Mouse (Mus musculus): ENCODE results near the gene Fam90a1a. TPM values are rescaled to one million over a fixed set of nuclear protein-coding genes. Genes with fewer than 3 reads are reported as not detected.
A peak's percentile ranks its signal among the peaks of the same experiment; 100 is the strongest.

Fam90a1a gene
- polyA plus RNA-seq, 1 experiment = not detected

- TF ChIP-seq CTCF (IDR thresholded peaks at IDR 0.05; ENCODE audit: extremely low read depth, insufficient read depth, low read length) (no peak), POLR2A (IDR thresholded peaks at IDR 0.05; ENCODE audit: extremely low read depth, insufficient read depth, low read length) (no peak)
These were observed 2.2 kb upstream of the Fam90a1a start for GRCm38 (mm10) chr8:21956336-21956735.

DNA sequence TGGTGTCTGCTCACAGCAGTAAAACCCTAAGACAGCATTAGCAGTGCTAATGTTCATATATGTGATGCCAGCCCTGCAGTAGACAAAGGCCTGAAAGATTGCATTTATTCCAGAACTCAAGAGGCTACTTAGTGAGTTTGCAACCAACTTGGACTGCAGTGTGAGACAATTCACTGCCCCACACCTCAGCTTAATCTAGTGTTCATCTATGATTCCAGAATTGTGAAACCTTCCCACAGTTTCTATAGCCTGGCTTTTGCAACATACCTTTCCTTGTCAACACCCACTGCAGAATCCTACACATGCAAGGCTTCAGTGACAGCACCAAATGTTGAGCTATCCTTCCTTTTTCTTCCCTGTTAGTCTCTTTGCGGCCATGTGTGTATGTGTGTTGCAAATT lies 8.1 kb downstream of the Fam90a1a start:
- no peaks in the 10 kb centered on the region for H3K4me1 ChIP-seq (ENCODE audit: control insufficient read depth, insufficient read depth, low read length)
- TF ChIP-seq CTCF (IDR thresholded peaks at IDR 0.05; ENCODE audit: extremely low read depth, insufficient read depth, low read length) (no peak), POLR2A (IDR thresholded peaks at IDR 0.05; ENCODE audit: extremely low read depth, insufficient read depth, low read length) (no peak)
- H3K4me3 ChIP-seq (ENCODE audit: insufficient read depth, low read length) = no peak overlapping the region
- H3K27ac ChIP-seq (ENCODE audit: insufficient read depth, low read length) = no peak overlapping the region

More at GRCm38 (mm10) chr8:21956336-21956735, 2.2 kb upstream of the Fam90a1a start:
- Histone ChIP-seq H3K4me1 (ENCODE audit: control insufficient read depth, insufficient read depth, low read length) (no peaks in the 10 kb centered on the region), H3K4me3 (ENCODE audit: insufficient read depth, low read length) (no peak overlapping the region), H3K27ac (ENCODE audit: insufficient read depth, low read length) (no peak overlapping the region)

GRCm38 (mm10) chr8:21969475-21969874 lies 11.0 kb downstream of the Fam90a1a start, which contains the start of gene Ccdc70:
Gene Ccdc70 (plus strand): TSS chr8:21969775.
- no peaks in the 10 kb centered on the region for H3K4me1 ChIP-seq (ENCODE audit: control insufficient read depth, insufficient read depth, low read length)
- no peak within 1 kb of the TSS for H3K27ac ChIP-seq (ENCODE audit: insufficient read depth, low read length)
- TF ChIP-seq POLR2A (IDR thresholded peaks at IDR 0.05; ENCODE audit: extremely low read depth, insufficient read depth, low read length) (no peak), CTCF (IDR thresholded peaks at IDR 0.05; ENCODE audit: extremely low read depth, insufficient read depth, low read length) (no peak)
- H3K4me3 ChIP-seq (ENCODE audit: insufficient read depth, low read length) = no peak within 1 kb of the TSS

DNA sequence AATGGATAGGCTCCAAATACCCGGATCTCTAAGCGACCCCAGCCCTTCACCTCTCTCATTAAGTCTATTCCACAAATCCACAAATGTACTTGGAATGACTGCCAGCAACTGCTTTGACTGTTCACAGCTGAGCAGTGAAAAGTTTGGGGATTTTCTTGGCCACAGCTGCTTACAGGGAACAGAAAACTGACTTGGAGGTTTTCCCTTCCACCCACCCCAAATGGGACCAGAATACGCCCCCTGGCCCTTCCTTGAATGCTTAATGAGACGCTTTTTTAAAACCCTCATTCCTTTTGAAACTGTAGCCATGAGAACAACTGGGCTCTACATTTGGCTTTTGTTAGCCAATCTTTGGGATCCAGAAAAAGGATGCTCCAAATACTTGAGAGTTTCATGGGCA lies 19.7 kb downstream of the Fam90a1a start:
- TF ChIP-seq POLR2A (IDR thresholded peaks at IDR 0.05; ENCODE audit: extremely low read depth, insufficient read depth, low read length) = no peak
- TF ChIP-seq CTCF (IDR thresholded peaks at IDR 0.05; ENCODE audit: extremely low read depth, insufficient read depth, low read length) = no peak
- no peaks in the 10 kb centered on the region; the same call in 1 of the 2 replicates for H3K4me1 ChIP-seq (ENCODE audit: control insufficient read depth, insufficient read depth, low read length)
- no peak overlapping the region; the same call in 1 of the 2 replicates for H3K27ac ChIP-seq (ENCODE audit: insufficient read depth, low read length)
- H3K4me3 ChIP-seq (ENCODE audit: insufficient read depth, low read length) = no peak overlapping the region

GRCm38 (mm10) chr8:21981664-21982337 lies 23.3 kb downstream of the Fam90a1a start:
- no peak for TF ChIP-seq POLR2A (IDR thresholded peaks at IDR 0.05; ENCODE audit: extremely low read depth, insufficient read depth, low read length)
- TF ChIP-seq CTCF (IDR thresholded peaks at IDR 0.05; ENCODE audit: extremely low read depth, insufficient read depth, low read length) = peak; percentile 54
- Histone ChIP-seq H3K4me3 (ENCODE audit: insufficient read depth, low read length) (no peak overlapping the region), H3K27ac (ENCODE audit: insufficient read depth, low read length) (no peak overlapping the region), H3K4me1 (ENCODE audit: control insufficient read depth, insufficient read depth, low read length) (no peaks in the 10 kb centered on the region; the same call in 1 of the 2 replicates)

DNA sequence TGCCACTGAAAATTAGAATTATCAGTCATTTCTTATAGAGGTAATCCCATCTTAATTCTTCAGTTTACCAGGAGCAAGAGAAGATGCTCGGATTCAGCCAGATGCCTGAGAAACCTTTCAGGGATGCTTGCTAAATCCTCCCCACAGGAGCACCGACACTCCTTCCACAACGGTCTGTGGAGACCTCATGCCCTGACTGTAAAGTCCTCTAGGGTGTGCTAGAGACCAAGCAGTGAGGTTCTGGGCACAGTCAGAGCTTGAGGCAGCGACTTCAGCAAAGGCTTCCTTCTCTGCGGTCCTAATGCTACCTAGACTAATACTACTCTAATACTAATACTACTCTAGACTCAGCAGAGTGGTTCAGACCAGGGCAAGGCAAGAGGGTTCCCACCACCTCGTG lies 33.7 kb downstream of the Fam90a1a start:
- TF ChIP-seq CTCF (IDR thresholded peaks at IDR 0.05; ENCODE audit: extremely low read depth, insufficient read depth, low read length) (peak; percentile 94), POLR2A (IDR thresholded peaks at IDR 0.05; ENCODE audit: extremely low read depth, insufficient read depth, low read length) (no peak)
- H3K4me3 ChIP-seq (ENCODE audit: insufficient read depth, low read length) = no peak overlapping the region
- H3K27ac ChIP-seq (ENCODE audit: insufficient read depth, low read length) = no peak overlapping the region
- H3K4me1 ChIP-seq (ENCODE audit: control insufficient read depth, insufficient read depth, low read length) = no peaks in the 10 kb centered on the region

GRCm38 (mm10) chr8:21995181-21995580 lies 36.7 kb downstream of the Fam90a1a start:
- no peak overlapping the region for H3K4me3 ChIP-seq (ENCODE audit: insufficient read depth, low read length)
- H3K4me1 ChIP-seq (ENCODE audit: control insufficient read depth, insufficient read depth, low read length) = no peaks in the 10 kb centered on the region
- TF ChIP-seq CTCF (IDR thresholded peaks at IDR 0.05; ENCODE audit: extremely low read depth, insufficient read depth, low read length) (no peak), POLR2A (IDR thresholded peaks at IDR 0.05; ENCODE audit: extremely low read depth, insufficient read depth, low read length) (no peak)
- no peak overlapping the region for H3K27ac ChIP-seq (ENCODE audit: insufficient read depth, low read length)

GRCm38 (mm10) chr8:22004750-22005522 lies 46.4 kb downstream of the Fam90a1a start:
- Histone ChIP-seq H3K4me1 (ENCODE audit: control insufficient read depth, insufficient read depth, low read length) (no peaks in the 10 kb centered on the region), H3K27ac (ENCODE audit: insufficient read depth, low read length) (no peak overlapping the region), H3K4me3 (ENCODE audit: insufficient read depth, low read length) (no peak overlapping the region)
- no peak for TF ChIP-seq CTCF (IDR thresholded peaks at IDR 0.05; ENCODE audit: extremely low read depth, insufficient read depth, low read length)
- no peak for TF ChIP-seq POLR2A (IDR thresholded peaks at IDR 0.05; ENCODE audit: extremely low read depth, insufficient read depth, low read length)

DNA sequence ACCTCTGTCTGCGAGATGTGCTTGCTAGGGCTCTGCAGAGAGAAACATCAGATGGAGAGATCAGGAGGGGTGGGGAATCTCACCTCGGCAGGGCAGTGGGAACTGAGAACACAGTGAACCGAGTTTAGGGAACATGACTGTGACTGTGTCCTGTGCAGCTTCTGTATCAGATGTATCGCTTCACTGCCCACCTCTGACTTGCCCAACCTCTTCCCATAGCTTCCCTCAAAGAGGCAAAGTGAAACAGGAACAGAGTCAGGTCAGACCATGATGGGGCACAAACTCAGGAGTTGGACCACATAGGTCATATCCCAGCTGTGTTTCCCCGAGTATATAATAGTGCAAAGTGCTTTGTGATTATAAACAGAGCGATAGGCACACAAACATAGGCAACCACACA lies 47.9 kb downstream of the Fam90a1a start:
- Histone ChIP-seq H3K27ac (ENCODE audit: insufficient read depth, low read length) (no peak overlapping the region), H3K4me3 (ENCODE audit: insufficient read depth, low read length) (no peak overlapping the region), H3K4me1 (ENCODE audit: control insufficient read depth, insufficient read depth, low read length) (no peaks in the 10 kb centered on the region)
- TF ChIP-seq CTCF (IDR thresholded peaks at IDR 0.05; ENCODE audit: extremely low read depth, insufficient read depth, low read length) = no peak
- no peak for TF ChIP-seq POLR2A (IDR thresholded peaks at IDR 0.05; ENCODE audit: extremely low read depth, insufficient read depth, low read length)

All from cortical plate, adult 2 months (tissue).